Mouse (Mus musculus): Measurements from ENCODE around the gene Rnase10. TPM values are rescaled to one million over a fixed set of nuclear protein-coding genes. Genes with fewer than 3 reads are reported as not detected.
"Not testable (repeated sequence)": the region's sequence is repeated elsewhere in the genome, so short reads cannot be mapped to it uniquely, and the experiment has no call there.

Gene Rnase10
- 0.15 and 0.27 TPM in 2 replicates for polyA plus RNA-seq (2014; fragmentation: Nextera tagmentation; extraction: Ambion mirVana)

DNA sequence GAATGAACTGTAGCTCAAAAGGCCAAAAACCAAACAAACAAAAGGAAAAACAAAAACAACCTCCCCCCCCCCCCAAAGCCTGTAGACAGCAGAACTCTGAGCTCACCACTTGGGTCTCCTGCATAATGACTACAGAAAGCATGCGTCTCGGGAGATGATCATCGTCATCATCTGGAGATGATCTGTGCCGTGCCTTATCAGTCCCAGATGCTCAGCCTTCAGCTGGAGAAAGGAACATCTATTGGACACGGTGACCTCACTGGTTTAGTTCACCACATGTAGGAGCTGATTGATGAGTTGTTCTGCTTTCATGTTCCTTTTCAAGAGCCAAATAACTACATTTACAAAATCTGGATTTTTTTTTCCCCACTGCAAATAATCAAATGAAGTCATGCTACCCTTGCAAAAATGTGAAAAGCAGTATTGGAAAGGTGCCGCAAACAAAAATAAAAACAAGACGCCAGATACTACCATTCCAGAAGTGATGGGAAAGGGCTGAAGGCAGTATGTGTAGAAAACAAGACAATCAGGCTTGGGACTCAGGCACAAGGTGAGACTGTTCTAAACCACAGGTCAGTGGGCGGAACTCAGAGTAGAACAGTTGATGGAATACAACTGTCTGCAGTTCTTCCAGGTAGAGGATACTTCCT is at the start of gene Rnase10:
TSS of gene Rnase10 (plus strand) at position 600 of the 650 bp plus-strand sequence.
- DNase-seq (ENCODE audit: low spot score) (no peak), ATAC-seq (replicated peaks; ENCODE audit: low FRiP score, low TSS enrichment, low read depth) (no peak)
- H3K4me1 ChIP-seq (replicated peaks; ENCODE audit: control insufficient read depth, insufficient read depth, low read length), result peaks cover 6% of the 10 kb centered on the region; the same call in 1 of the 2 replicates
- no peaks in the 10 kb centered on the region for H3K9me3 ChIP-seq (ENCODE audit: control insufficient read depth, low read length)
- H3K36me3 ChIP-seq (ENCODE audit: control insufficient read depth, insufficient read depth, low read length), result no peaks in the 10 kb centered on the region
- peak within 1 kb of the TSS; percentile 88 for H3K27ac ChIP-seq (ENCODE audit: low read depth)
- H3K9ac ChIP-seq (ENCODE audit: low read length), result 0 out of 2 replicates have a peak within 1 kb of the TSS, but pooled peaks have one; percentile 8
- H3K4me3 ChIP-seq (ENCODE audit: low read depth, low read length), result no peak within 1 kb of the TSS
- H3K4me2 ChIP-seq (ENCODE audit: low read length), result peak within 1 kb of the TSS; percentile 1; the same call in 1 of the 2 replicates
- H3K27me3 ChIP-seq (replicated peaks; ENCODE audit: control insufficient read depth, insufficient read depth, low read length), result no peaks in the 10 kb centered on the region
- 81% methylated on average over 8 of the region's 8 CpGs for WGBS

DNA sequence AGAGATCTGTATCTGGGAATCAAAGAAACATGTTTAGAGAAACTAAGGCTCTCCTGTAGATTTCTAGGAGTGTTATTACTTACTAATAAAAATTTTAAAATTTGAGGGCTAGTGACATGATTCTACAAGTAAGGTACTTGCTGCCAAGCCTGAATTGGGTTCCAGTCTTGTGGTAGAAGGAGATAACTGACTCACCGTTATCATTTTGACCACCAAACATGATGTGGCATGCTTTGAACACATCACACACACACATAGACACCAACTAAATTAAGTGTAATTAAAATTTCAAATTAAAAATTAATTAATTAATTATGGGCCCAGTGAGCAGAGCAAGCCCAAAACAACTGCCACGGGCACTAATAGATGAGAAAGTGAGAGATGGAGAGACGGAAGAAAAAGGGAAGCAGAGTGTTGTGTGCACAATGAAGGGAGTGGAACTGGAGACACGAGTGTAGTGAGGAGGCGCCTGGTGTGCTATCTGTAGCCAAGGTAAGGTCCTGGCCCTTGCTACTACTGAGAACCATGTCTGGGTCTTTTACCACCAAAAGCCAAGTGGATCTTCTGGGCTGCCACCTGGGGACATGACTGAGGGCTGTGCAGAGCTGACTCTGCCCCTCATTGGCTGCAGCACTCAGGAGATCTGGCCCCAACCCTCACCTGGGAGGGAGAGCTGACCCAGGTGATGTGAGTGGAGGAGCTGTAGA is 49.1 kb upstream of the Rnase10 start:
- H3K27ac ChIP-seq (ENCODE audit: low read depth); ATAC-seq (replicated peaks; ENCODE audit: low FRiP score, low TSS enrichment, low read depth); H3K9ac ChIP-seq (ENCODE audit: low read length); H3K9me3 ChIP-seq (ENCODE audit: control insufficient read depth, low read length); H3K36me3 ChIP-seq (ENCODE audit: control insufficient read depth, insufficient read depth, low read length); DNase-seq (ENCODE audit: low spot score); H3K27me3 ChIP-seq (replicated peaks; ENCODE audit: control insufficient read depth, insufficient read depth, low read length); H3K4me2 ChIP-seq (ENCODE audit: low read length); H3K4me3 ChIP-seq (ENCODE audit: low read depth, low read length); H3K4me1 ChIP-seq (replicated peaks; ENCODE audit: control insufficient read depth, insufficient read depth, low read length): not testable (repeated sequence)
- WGBS, result 94% methylated on average over 5 of the region's 5 CpGs

DNA sequence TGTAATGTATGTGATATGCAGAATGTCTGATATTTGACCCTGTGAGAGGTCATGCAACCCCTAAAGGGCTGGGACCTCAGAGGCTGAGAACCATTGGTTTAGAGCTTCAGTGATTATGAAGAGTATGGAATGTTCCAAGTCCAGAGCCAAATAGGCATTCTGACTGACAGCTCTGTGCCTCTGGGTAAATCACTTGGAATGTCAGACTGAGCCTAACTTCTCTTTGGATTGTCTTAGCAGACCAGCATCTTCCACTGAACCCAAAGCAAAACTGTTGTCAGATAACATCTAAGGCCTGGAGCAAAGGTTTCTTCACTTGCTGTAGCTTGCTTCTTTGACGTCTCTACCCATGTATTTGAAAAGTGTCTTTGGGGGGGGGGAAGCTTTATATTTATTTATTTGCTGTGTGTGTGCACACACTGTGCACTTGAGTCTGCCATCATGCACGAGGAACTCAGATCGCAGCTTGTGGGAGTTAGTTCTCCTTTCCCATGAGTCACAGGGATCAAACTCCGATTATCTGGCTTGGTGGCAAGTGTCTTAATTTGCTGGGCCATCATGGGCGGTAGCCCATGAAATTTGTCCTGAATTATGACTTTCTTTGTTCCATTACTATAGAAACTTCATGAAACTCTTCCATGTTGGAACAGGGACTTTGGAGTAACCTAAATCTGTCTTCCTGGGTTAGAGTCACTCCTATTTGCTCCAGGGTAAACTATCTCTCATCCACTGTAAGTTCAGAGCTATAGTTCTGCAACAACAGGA is 39.2 kb upstream of the Rnase10 start:
- H3K4me1 ChIP-seq (replicated peaks; ENCODE audit: control insufficient read depth, insufficient read depth, low read length), result 0 out of 2 replicates have a peak, but pooled peaks cover 3% of the 10 kb centered on the region
- H3K9me3 ChIP-seq (ENCODE audit: control insufficient read depth, low read length), result no peaks in the 10 kb centered on the region
- DNase-seq (ENCODE audit: low spot score) (no peak), ATAC-seq (replicated peaks; ENCODE audit: low FRiP score, low TSS enrichment, low read depth) (no peak)
- H3K27me3 ChIP-seq (replicated peaks; ENCODE audit: control insufficient read depth, insufficient read depth, low read length), result no peaks in the 10 kb centered on the region
- H3K4me2 ChIP-seq (ENCODE audit: low read length), result no peak overlapping the region
- WGBS, result 86% methylated on average over 5 of the region's 5 CpGs
- H3K9ac ChIP-seq (ENCODE audit: low read length), result no peak overlapping the region
- H3K36me3 ChIP-seq (ENCODE audit: control insufficient read depth, insufficient read depth, low read length), result no peaks in the 10 kb centered on the region
- no peak overlapping the region for H3K4me3 ChIP-seq (ENCODE audit: low read depth, low read length)
- H3K27ac ChIP-seq (ENCODE audit: low read depth), result no peak overlapping the region

DNA sequence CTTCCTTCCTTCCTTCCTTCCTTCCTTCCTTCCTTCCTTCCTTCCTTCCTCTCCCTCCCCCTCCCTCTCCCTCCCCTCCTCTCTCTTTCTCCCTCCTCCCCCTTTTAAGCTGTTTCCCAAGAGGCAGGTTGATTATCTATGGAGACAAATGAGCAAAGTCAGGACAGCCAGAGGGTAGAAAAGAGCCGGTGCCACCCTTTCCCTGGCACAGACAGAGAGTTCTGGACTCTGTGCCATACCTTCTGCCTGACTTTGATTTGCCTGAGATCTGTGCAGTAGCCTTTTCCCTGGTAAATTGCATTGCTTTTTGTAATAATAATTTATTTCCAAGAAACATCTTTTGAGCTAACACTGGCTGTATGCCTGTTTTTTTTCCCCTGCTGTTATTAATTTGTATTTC is 38.5 kb upstream of the Rnase10 start:
- 0 out of 2 replicates have a peak, but pooled peaks cover 3% of the 10 kb centered on the region for H3K4me1 ChIP-seq (replicated peaks; ENCODE audit: control insufficient read depth, insufficient read depth, low read length)
- H3K27me3 ChIP-seq (replicated peaks; ENCODE audit: control insufficient read depth, insufficient read depth, low read length), result no peaks in the 10 kb centered on the region
- no peak for ATAC-seq (replicated peaks; ENCODE audit: low FRiP score, low TSS enrichment, low read depth)
- no peak overlapping the region for H3K9ac ChIP-seq (ENCODE audit: low read length)
- no peak overlapping the region for H3K27ac ChIP-seq (ENCODE audit: low read depth)
- 13% methylated on average over 1 of the region's 1 CpGs for WGBS
- no peaks in the 10 kb centered on the region for H3K9me3 ChIP-seq (ENCODE audit: control insufficient read depth, low read length)
- H3K36me3 ChIP-seq (ENCODE audit: control insufficient read depth, insufficient read depth, low read length), result no peaks in the 10 kb centered on the region
- no peak overlapping the region for H3K4me2 ChIP-seq (ENCODE audit: low read length)
- H3K4me3 ChIP-seq (ENCODE audit: low read depth, low read length), result no peak overlapping the region
- DNase-seq (ENCODE audit: low spot score), result no peak

DNA sequence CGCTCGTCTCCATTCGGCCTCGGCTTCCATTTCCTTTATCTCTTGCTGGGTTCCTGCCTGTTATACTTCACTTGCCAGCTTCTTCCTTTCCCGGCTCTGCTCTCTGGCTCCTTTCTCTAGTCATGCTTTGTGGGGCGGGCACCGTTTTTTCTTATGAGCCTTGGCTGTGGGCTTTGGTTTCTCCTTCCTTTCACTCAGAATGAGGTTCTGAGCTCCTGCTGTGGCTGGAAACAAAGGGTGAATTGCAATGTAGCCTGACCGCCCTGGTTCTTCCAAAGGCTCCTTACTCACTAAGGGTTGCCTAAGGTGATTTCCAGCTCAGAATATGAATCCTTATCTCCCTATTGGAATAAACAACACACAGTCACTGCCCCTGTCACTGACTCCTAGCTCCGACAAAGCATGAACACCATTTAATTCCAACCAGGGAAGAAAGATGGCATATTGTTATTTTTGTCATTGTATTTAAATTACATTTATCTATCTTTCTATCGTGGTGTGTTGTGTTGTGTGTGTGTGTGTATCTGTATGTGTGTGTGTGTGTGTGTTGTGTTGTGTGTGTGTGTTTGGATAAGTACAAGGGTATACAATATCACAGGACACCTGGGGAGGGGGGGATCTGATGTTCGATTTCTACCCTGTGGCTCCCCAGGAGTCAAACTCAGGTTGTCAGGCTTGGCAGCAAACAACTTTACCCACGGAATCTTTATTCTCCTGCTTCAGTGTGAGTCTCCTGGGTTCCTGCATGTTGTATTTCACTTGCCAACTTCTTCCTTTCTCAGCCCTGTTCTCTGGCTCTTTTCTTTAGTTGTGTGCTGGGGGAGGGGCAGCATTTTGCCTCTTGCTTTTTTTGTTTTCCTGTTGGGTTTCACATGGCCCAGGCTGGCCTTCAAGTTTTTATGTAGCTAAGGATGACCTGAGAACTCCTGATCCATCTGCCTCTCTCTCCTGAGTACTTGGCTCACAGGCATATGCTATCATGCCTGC is 37.7 kb upstream of the Rnase10 start:
- H3K4me1 ChIP-seq (replicated peaks; ENCODE audit: control insufficient read depth, insufficient read depth, low read length), result 0 out of 2 replicates have a peak, but pooled peaks cover 3% of the 10 kb centered on the region
- H3K9me3 ChIP-seq (ENCODE audit: control insufficient read depth, low read length), result no peaks in the 10 kb centered on the region
- H3K27ac ChIP-seq (ENCODE audit: low read depth), result no peak overlapping the region
- no peaks in the 10 kb centered on the region for H3K36me3 ChIP-seq (ENCODE audit: control insufficient read depth, insufficient read depth, low read length)
- WGBS, result 45% methylated on average over 12 of the region's 12 CpGs
- no peaks in the 10 kb centered on the region for H3K27me3 ChIP-seq (replicated peaks; ENCODE audit: control insufficient read depth, insufficient read depth, low read length)
- ATAC-seq (replicated peaks; ENCODE audit: low FRiP score, low TSS enrichment, low read depth), result no peak
- no peak overlapping the region for H3K9ac ChIP-seq (ENCODE audit: low read length)
- no peak overlapping the region for H3K4me3 ChIP-seq (ENCODE audit: low read depth, low read length)
- no peak overlapping the region for H3K4me2 ChIP-seq (ENCODE audit: low read length)
- DNase-seq (ENCODE audit: low spot score), result no peak

DNA sequence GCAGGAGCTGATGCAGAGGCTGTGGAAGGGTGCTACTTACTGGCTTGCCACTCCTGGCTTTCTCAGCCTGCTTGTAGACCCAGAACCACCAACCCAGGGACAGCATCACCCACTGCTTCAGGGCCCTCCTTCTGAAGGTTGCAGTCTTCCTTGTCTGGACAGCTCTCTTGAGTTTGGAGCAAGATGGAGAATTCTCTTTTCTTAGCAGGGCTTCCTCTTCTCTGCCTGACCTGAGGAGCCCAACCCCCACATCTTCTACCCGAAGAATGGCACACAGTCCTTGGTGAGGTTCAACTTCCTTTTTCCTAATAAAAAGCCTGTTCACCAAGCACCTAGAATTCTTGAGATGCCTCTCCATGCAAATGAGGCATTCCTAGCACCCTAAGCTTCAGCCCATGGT is 36.7 kb upstream of the Rnase10 start:
- Histone ChIP-seq H3K4me2 (ENCODE audit: low read length) (no peak overlapping the region), H3K4me1 (replicated peaks; ENCODE audit: control insufficient read depth, insufficient read depth, low read length) (0 out of 2 replicates have a peak, but pooled peaks cover 3% of the 10 kb centered on the region), H3K9me3 (ENCODE audit: control insufficient read depth, low read length) (no peaks in the 10 kb centered on the region), H3K9ac (ENCODE audit: low read length) (no peak overlapping the region), H3K36me3 (ENCODE audit: control insufficient read depth, insufficient read depth, low read length) (no peaks in the 10 kb centered on the region), H3K4me3 (ENCODE audit: low read depth, low read length) (no peak overlapping the region), H3K27me3 (replicated peaks; ENCODE audit: control insufficient read depth, insufficient read depth, low read length) (no peaks in the 10 kb centered on the region), H3K27ac (ENCODE audit: low read depth) (no peak overlapping the region)
- ATAC-seq (replicated peaks; ENCODE audit: low FRiP score, low TSS enrichment, low read depth) (no peak), DNase-seq (ENCODE audit: low spot score) (no peak)
- 75% methylated on average over 1 of the region's 1 CpGs for WGBS

DNA sequence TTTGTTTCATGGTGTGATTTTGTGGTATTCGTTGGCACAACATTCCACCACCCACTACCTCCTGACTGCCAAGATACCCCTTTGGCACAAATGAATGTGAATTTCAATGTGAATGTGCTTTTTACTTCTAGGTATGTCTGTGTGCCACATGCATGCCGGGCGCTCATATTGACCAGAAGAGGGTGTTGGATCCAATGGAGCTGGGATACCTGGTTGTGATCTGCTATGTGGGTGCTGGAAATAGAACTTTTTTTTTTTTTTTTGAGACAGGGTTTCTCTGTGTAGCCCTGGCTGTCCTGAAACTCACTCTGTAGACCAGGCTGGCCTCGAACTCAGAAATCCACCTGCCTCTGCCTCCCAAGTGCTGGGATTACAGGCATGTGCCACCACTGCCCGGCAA is 34.5 kb upstream of the Rnase10 start:
- not testable (repeated sequence) for H3K4me3 ChIP-seq (ENCODE audit: low read depth, low read length); DNase-seq (ENCODE audit: low spot score); ATAC-seq (replicated peaks; ENCODE audit: low FRiP score, low TSS enrichment, low read depth); H3K4me2 ChIP-seq (ENCODE audit: low read length); H3K9ac ChIP-seq (ENCODE audit: low read length); H3K9me3 ChIP-seq (ENCODE audit: control insufficient read depth, low read length); H3K4me1 ChIP-seq (replicated peaks; ENCODE audit: control insufficient read depth, insufficient read depth, low read length); H3K27ac ChIP-seq (ENCODE audit: low read depth); H3K27me3 ChIP-seq (replicated peaks; ENCODE audit: control insufficient read depth, insufficient read depth, low read length); H3K36me3 ChIP-seq (ENCODE audit: control insufficient read depth, insufficient read depth, low read length)
- 93% methylated on average over 5 of the region's 5 CpGs for WGBS

DNA sequence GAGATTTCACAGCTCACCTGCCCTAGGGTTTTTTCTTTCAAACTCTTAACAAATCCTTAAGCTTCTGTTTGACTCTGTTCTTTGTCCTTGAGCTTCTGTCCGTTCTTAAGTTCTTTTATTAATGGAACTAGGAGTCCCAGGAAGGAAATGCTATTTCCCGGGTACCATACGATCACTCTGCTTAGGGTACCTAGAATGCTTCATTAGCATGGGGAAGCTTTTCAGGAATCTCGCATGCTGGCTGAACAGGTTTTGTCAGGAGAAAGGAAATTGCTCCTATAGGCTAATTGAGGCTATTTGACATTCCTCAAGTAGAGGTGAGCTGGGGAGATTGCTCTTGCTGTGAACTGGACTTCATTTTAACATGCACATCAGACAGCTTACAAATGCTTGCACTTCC is 33.9 kb upstream of the Rnase10 start:
- no peak for DNase-seq (ENCODE audit: low spot score)
- no peak overlapping the region for H3K4me3 ChIP-seq (ENCODE audit: low read depth, low read length)

More for the DNA sequence above, 33.9 kb upstream of the Rnase10 start:
- H3K9me3 ChIP-seq (ENCODE audit: control insufficient read depth, low read length), result no peaks in the 10 kb centered on the region
- H3K36me3 ChIP-seq (ENCODE audit: control insufficient read depth, insufficient read depth, low read length), result no peaks in the 10 kb centered on the region
- H3K27me3 ChIP-seq (replicated peaks; ENCODE audit: control insufficient read depth, insufficient read depth, low read length), result no peaks in the 10 kb centered on the region
- ATAC-seq (replicated peaks; ENCODE audit: low FRiP score, low TSS enrichment, low read depth), result no peak
- no peak overlapping the region for H3K4me2 ChIP-seq (ENCODE audit: low read length)
- H3K9ac ChIP-seq (ENCODE audit: low read length), result no peak overlapping the region
- H3K4me1 ChIP-seq (replicated peaks; ENCODE audit: control insufficient read depth, insufficient read depth, low read length), result 0 out of 2 replicates have a peak, but pooled peaks cover 3% of the 10 kb centered on the region
- H3K27ac ChIP-seq (ENCODE audit: low read depth), result no peak overlapping the region
- 32% methylated on average over 4 of the region's 4 CpGs for WGBS
